Mouse (Mus musculus): ENCODE data around the gene Cerkl. TPM values are rescaled to one million over a fixed set of nuclear protein-coding genes. Genes with fewer than 3 reads are reported as not detected.

Cerkl gene
- polyA plus RNA-seq, 1 experiment from 2014 or later, result 1.5 TPM

DNA sequence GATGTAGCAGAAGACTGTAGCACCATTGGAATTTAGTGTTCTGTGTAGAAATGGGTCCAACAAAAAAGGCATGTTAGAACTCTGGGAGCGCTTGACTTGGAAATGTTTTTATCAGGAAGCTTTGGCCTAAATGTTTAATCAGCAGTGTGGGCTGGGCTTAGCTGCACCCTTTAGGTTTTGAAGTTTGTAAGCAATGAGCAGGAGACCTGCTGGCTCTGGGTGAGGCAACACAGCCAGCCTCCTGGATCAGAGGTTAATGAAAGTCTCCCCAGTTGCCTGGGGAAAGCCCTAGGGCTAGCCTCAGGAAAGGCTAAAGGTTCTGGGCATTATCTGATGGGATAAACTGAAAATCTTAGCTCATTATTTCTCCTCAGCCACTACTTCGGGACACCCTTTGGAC, 58.2 kb downstream of the Cerkl start:
- H3K27me3 ChIP-seq (replicated peaks), result no peaks in the 10 kb centered on the region
- no peaks in the 10 kb centered on the region for H3K4me1 ChIP-seq (replicated peaks)
- no peak overlapping the region for H3K4me3 ChIP-seq (replicated peaks)
- ATAC-seq, result no peak
- no peak overlapping the region for H3K9ac ChIP-seq
- no peaks in the 10 kb centered on the region for H3K9me3 ChIP-seq
- H3K27ac ChIP-seq, result no peak overlapping the region
- 63% methylated on average over 2 of the region's 2 CpGs for WGBS
- H3K4me2 ChIP-seq (replicated peaks), result no peak overlapping the region
- no peaks in the 10 kb centered on the region for H3K36me3 ChIP-seq

DNA sequence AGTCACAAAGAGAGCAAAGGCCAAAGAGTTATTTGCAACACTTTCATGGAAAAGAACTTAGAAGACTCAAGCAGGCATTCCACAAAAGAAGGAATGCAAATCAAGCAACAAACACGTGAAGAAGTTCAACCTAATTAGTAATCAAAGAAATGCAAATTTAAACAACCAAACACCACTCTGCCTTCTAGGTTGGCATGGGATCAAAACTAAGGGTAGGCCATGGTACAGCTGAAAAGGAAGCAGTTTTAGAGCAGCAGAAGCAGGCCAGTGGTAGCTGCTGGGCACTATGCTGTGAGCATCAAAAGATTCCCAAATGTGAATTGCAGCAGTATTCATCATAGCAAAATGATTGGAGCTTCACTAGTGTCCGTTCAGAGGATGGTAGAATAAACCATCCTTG, 59.5 kb downstream of the Cerkl start:
- Histone ChIP-seq H3K36me3 (no peaks in the 10 kb centered on the region), H3K4me1 (replicated peaks) (no peaks in the 10 kb centered on the region), H3K27me3 (replicated peaks) (no peaks in the 10 kb centered on the region), H3K4me3 (replicated peaks) (no peak overlapping the region), H3K4me2 (replicated peaks) (no peak overlapping the region), H3K9me3 (no peaks in the 10 kb centered on the region), H3K27ac (no peak overlapping the region), H3K9ac (no peak overlapping the region)
- 66% methylated on average over 2 of the region's 2 CpGs for WGBS
- no peak for ATAC-seq

DNA sequence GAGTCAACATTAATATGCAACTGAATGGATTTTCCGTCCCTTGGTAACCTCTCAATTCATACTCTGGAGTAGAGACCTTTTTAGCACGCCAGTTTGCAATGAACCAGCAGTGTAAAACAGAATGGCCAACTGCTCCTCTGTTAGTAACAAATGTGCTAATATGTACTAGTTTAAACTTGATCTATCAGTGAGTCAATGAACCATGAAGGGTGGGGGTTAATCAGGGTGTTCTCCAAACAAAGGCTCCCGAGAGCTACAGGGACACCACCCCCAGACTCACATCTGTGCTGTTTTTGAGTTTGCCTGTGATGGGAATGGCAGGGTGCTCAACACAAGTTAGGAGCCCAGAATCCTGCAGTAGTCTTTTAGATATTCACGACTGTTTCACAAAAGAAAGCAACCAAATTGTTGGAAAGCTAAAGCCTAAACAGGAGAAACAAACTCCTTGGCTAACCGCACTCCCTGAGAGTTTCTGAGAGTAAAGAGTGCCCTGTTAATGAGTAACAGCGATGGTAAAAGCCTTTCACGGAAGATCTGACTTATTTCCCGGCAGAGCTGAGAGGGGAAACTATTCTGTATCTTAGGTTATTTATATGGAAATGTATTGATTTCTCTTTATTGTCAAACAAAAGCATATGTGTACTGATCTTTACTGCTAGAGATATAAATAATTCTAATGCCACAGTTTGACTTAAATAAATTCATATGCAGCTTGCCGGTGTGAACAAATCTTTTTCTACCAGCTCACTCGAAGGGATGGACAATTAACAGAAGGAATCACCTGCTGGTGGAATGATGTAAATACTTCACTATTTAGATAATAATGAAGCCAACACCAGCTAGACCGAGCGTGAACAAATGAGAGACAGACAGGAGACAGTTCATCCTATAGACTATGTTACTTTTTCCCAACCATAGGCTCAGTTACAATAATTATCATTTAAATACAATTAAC, 77.2 kb downstream of the Cerkl start:
- H3K4me3 ChIP-seq (replicated peaks), result no peak overlapping the region
- H3K9me3 ChIP-seq, result no peaks in the 10 kb centered on the region
- peak overlapping the region; percentile 42 for H3K4me2 ChIP-seq (replicated peaks)
- WGBS, result 40% methylated on average over 12 of the region's 12 CpGs
- no peaks in the 10 kb centered on the region for H3K4me1 ChIP-seq (replicated peaks)
- no peaks in the 10 kb centered on the region for H3K27me3 ChIP-seq (replicated peaks)
- H3K36me3 ChIP-seq, result no peaks in the 10 kb centered on the region
- H3K27ac ChIP-seq, result no peak overlapping the region
- ATAC-seq, result peak; percentile 89
- H3K9ac ChIP-seq, result no peak overlapping the region

DNA sequence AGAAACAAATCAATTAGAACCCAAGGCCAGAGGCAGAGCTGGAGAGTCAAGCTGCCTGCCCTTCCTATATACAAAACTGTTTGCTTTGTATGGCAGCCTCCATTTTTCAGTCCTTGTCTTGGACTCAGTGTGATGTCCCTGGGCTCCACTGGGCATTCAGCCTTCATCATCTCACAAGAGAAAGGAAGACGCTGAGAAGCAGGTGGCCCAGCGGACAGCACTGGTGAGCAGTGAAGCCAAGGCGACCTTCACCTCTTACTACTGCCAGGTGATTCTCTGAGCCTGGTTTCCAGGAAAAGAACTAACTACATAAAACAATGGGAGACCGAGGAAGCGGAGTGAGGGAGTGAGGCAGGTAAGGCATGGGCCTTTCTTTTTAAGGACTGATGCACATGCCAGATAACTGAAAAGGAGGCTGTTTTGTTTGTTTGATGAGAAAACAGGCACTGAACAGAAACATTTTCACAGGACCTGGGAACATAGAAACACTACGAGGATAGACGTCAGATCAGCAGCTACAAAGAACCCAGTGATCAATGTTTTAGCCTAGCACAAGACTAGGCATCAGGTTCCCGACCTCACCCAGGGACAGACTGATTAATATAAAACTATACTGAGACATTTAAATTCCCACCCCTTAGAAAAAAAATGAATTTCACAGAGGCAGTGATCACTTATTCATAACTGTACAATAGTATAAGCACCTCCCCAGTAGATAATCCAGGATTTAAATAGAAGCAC, 78.1 kb downstream of the Cerkl start:
- Histone ChIP-seq H3K27ac (no peak overlapping the region), H3K9me3 (no peaks in the 10 kb centered on the region), H3K4me1 (replicated peaks) (no peaks in the 10 kb centered on the region), H3K4me3 (replicated peaks) (no peak overlapping the region), H3K36me3 (no peaks in the 10 kb centered on the region), H3K4me2 (replicated peaks) (peak overlapping the region; percentile 42; the same call in 1 of the 2 replicates), H3K27me3 (replicated peaks) (no peaks in the 10 kb centered on the region), H3K9ac (no peak overlapping the region)
- ATAC-seq, result 0 out of 2 replicates have a peak, but pooled peaks have one; percentile 4
- WGBS, result 65% methylated on average over 8 of the region's 8 CpGs

DNA sequence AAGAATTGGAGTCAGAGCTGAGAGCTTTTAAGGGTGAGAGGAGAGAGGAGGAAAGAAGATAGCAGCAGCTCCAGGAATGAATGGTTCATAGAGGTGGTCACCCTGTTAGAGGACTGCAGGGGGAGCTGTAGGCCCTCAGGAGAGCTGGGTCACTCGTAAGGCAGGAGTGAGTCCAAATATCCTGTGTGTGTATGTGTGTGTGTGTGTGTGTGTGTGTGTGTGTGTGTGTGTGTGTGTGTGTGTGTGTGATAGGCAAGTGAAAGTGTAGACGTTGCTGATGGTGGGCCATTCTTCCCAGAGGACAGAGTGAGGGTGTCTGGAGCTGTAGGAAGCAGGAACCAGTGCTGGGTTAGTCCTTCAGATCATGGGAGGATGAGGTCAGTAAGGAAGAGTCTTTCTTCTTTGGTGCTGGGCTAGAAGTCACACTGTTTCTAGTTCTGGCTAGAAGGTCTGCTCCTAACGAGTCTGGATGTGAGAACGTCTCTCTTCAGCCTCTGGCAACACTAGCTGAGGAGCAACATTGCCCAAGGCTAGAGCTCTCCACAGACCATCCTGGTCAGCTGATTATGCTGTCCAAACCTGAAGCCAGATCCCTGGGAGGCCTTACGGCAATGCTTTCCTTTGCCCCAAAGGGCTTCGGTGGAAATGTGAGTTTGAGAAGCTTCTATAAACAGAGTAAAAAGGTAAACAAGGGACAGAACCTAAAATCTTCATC, 83.9 kb downstream of the Cerkl start:
- Histone ChIP-seq H3K4me3 (replicated peaks) (no peak overlapping the region), H3K4me2 (replicated peaks) (no peak overlapping the region), H3K9me3 (no peaks in the 10 kb centered on the region), H3K27ac (no peak overlapping the region), H3K27me3 (replicated peaks) (no peaks in the 10 kb centered on the region), H3K4me1 (replicated peaks) (no peaks in the 10 kb centered on the region), H3K36me3 (no peaks in the 10 kb centered on the region), H3K9ac (no peak overlapping the region)
- WGBS, result 49% methylated on average over 6 of the region's 6 CpGs
- peak; percentile 43; the same call in 1 of the 2 replicates for ATAC-seq

DNA sequence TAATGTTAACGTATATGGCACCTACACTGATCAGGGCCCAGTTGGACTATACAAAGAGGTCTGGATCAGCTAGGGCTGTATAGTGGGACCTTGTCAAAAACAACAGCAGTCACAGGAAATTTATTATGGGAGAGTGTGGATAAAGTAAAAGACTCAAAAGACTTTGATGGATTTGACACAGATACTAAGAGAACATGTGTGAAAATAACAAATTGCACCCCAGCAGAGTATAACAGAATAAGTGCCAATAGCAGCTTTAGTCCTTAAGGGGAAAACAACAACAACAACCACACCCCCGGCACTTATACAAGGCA, 84.5 kb downstream of the Cerkl start:
- ATAC-seq, result no peak
- H3K4me2 ChIP-seq (replicated peaks), result no peak overlapping the region
- no peaks in the 10 kb centered on the region for H3K4me1 ChIP-seq (replicated peaks)
- H3K36me3 ChIP-seq, result no peaks in the 10 kb centered on the region
- H3K9ac ChIP-seq, result no peak overlapping the region
- H3K27me3 ChIP-seq (replicated peaks), result no peaks in the 10 kb centered on the region
- 77% methylated on average over 2 of the region's 2 CpGs for WGBS
- H3K9me3 ChIP-seq, result no peaks in the 10 kb centered on the region
- no peak overlapping the region for H3K27ac ChIP-seq
- no peak overlapping the region for H3K4me3 ChIP-seq (replicated peaks)

DNA sequence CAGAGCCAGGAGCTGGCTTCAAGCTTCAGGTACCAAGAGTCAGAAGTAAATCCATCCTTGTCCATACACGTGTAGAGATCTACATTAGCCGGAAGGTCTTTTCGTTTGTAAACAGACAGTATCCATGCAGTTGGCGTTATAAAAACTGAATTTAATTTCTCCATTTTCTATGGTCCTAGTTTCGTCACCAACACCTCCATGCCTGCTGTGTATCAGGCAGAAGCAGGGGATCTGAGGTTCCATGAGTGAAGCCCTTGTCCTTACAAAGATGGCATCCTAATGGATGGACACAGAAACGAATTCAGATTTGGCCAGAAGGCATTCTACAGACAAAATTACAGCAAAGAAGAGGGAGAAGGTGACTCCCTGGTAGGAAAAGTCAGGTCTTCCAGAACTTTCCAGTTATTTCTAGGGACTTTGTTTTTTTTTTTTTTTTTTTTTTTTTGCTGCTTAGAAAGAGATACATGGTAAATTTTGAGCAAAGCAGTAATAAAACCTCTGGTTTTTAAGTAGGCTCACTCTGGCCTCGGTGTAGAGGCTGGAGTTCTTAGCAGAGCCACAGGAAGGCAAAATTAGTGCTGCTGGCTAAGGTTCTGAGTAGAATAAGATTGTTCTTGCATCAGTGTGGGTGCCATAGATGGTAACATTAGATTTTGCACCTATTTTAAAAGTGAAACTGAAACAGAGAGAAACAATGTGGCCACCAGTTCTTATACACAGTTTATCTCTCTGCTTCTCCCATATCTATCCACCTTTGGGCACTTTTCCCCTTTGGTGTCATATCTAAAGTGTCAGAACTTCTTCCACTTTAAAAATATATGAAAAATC, 85.0 kb downstream of the Cerkl start:
- Histone ChIP-seq H3K9ac (no peak overlapping the region), H3K9me3 (no peaks in the 10 kb centered on the region), H3K4me1 (replicated peaks) (no peaks in the 10 kb centered on the region), H3K36me3 (no peaks in the 10 kb centered on the region), H3K4me2 (replicated peaks) (no peak overlapping the region), H3K4me3 (replicated peaks) (no peak overlapping the region), H3K27ac (no peak overlapping the region), H3K27me3 (replicated peaks) (no peaks in the 10 kb centered on the region)
- ATAC-seq, result no peak
- 85% methylated on average over 7 of the region's 7 CpGs for WGBS

DNA sequence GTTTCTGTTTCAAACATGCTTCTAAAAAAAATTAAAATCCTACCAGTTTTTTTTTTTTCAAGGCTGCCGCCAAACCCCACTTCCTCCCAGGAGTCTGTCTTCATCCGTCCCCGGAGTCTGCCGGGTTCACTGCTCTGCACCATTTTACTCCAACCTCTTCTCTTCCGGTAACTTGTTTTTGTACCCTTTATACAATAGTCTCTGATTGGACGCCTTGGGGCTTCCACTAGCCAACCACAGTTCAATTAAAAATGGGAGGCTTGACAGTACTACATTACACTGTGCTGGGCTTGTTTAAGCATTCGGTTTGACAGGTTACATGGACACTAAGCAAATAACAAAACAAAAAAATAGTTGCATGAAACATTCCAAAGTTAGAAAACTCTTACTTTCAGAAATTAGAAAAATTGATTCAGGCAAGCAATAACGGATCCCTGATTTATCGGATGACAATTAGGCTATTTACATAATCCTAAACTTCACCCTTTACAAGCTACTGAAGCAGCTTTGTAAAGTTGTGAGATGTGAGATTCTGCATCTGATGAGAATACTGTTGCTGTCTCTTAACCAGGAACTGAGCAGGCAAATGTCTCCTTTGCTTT, 85.8 kb downstream of the Cerkl start:
- no peaks in the 10 kb centered on the region for H3K9me3 ChIP-seq
- no peak overlapping the region for H3K27ac ChIP-seq
- H3K27me3 ChIP-seq (replicated peaks), result no peaks in the 10 kb centered on the region
- no peak overlapping the region for H3K9ac ChIP-seq
- no peaks in the 10 kb centered on the region for H3K36me3 ChIP-seq
- no peaks in the 10 kb centered on the region for H3K4me1 ChIP-seq (replicated peaks)
- no peak overlapping the region for H3K4me2 ChIP-seq (replicated peaks)
- no peak for ATAC-seq
- H3K4me3 ChIP-seq (replicated peaks), result no peak overlapping the region
- 77% methylated on average over 9 of the region's 9 CpGs for WGBS

DNA sequence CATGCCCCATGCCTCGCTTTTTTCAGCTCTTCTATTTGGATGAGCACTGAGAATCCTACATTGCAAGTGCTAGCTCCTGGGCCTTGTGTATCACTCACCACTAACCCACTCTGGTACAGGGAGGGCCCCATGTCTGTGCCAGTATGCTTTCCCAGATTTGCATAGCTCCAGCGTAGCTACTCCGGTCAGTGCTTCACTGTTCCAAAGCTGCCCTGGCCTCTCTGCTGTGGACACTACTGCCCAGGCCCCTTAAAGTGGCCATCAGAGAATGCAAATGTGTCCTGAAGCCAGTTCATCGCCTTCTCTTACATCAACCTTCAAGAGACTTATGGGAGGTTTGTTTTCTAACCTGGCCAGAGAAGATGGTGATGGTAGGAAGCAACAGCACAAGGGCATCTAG, 86.7 kb downstream of the Cerkl start:
- H3K4me3 ChIP-seq (replicated peaks), result no peak overlapping the region
- no peak overlapping the region for H3K9ac ChIP-seq
- no peaks in the 10 kb centered on the region for H3K36me3 ChIP-seq
- no peaks in the 10 kb centered on the region for H3K4me1 ChIP-seq (replicated peaks)
- no peak overlapping the region for H3K27ac ChIP-seq
- no peak overlapping the region for H3K4me2 ChIP-seq (replicated peaks)
- 82% methylated on average over 4 of the region's 4 CpGs for WGBS
- no peaks in the 10 kb centered on the region for H3K9me3 ChIP-seq
- no peak for ATAC-seq
- H3K27me3 ChIP-seq (replicated peaks), result no peaks in the 10 kb centered on the region

DNA sequence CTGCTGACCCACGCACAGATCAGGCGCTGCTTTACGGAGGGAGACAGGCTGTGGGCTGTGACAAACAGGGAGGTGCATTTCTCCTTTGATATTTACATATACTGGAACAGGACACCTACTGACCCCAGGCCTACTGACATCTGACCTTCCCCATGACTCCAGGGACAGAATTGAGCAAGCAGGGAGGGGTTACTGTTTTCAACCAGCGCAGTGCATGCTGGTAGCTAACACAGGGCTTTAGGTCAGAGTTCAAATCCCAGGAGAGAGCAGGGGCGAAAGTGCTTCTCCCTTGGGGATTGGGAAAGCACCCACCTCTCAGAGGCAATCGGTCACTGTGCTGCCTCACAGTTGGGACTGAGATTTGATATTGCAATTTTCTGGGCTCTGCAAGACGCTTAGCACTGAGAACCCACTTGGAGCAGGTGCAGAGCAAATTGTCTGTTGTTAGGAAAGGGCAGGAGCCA, 87.5 kb downstream of the Cerkl start:
- Histone ChIP-seq H3K4me3 (replicated peaks) (no peak overlapping the region), H3K4me1 (replicated peaks) (no peaks in the 10 kb centered on the region), H3K27ac (no peak overlapping the region), H3K9ac (no peak overlapping the region), H3K36me3 (no peaks in the 10 kb centered on the region), H3K27me3 (replicated peaks) (no peaks in the 10 kb centered on the region), H3K9me3 (no peaks in the 10 kb centered on the region), H3K4me2 (replicated peaks) (no peak overlapping the region)
- ATAC-seq, result no peak
- WGBS, result 76% methylated on average over 7 of the region's 7 CpGs

DNA sequence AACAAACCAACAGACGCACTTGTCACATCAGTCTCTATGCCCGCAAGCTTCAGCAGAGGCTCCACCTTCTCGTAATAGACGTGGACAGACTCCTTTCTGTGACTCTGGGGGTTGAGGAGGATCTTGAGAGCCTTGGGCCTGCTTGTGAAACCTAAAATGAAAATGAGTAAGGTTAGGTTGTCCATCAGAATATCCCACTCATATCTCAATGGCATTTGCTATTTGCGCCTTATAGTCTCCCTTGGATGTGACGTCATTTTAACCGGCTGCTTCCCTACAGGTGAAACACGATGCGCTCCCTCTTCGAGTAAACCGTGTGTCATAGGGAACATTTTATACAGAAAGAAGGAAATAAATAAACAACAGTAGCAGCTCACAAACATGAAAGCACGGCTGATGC, 87.9 kb downstream of the Cerkl start:
- H3K27ac ChIP-seq, result no peak overlapping the region
- H3K4me1 ChIP-seq (replicated peaks), result no peaks in the 10 kb centered on the region
- no peak for ATAC-seq
- H3K9me3 ChIP-seq, result no peaks in the 10 kb centered on the region
- H3K4me3 ChIP-seq (replicated peaks), result no peak overlapping the region
- no peaks in the 10 kb centered on the region for H3K27me3 ChIP-seq (replicated peaks)
- H3K9ac ChIP-seq, result no peak overlapping the region
- no peak overlapping the region for H3K4me2 ChIP-seq (replicated peaks)
- 83% methylated on average over 12 of the region's 12 CpGs for WGBS
- H3K36me3 ChIP-seq, result no peaks in the 10 kb centered on the region
